Mouse (Mus musculus) midbrain, embryonic 11.5 days (tissue): Measurements from ENCODE around the gene Rap1gap2. TPM values are rescaled to one million over a fixed set of nuclear protein-coding genes. Genes with fewer than 3 reads are reported as not detected.

Experiments used
- ATAC-seq: fragments of 200-750 bp; cut with Nextera tagmentation; 2 replicates; pipeline ENCODE4 v1.8.0; 2017; ENCODE audit warnings: moderate TSS enrichment, moderate library complexity; ENCODE audit not compliant: low FRiP score
- DNase-seq: peaks from one replicate; pipeline ENCODE4 v3.0.0; 2015; ENCODE audit warnings: low spot score; ENCODE audit errors: missing footprints
- H3K27ac ChIP-seq: fragments of 300-500 bp; sonication (generic); 2 replicates; pipeline ENCODE4 v1.5.1; 2014; ENCODE audit warnings: low read depth, low read length
- H3K27me3 ChIP-seq: fragments of 300-500 bp; sonication (generic); 2 replicates; pipeline ENCODE4 v1.6.1; 2014; ENCODE audit warnings: mild to moderate bottlenecking, low read length, moderate library complexity, mixed read lengths; ENCODE audit not compliant: control insufficient read depth, insufficient read depth
- H3K36me3 ChIP-seq: fragments of 300-500 bp; sonication (generic); 2 replicates; pipeline ENCODE4 v1.6.1; 2014; ENCODE audit warnings: mild to moderate bottlenecking, low read length, moderate library complexity, mixed read lengths; ENCODE audit not compliant: control insufficient read depth, insufficient read depth
- H3K4me1 ChIP-seq: fragments of 300-500 bp; sonication (generic); 2 replicates; pipeline ENCODE4 v1.6.1; 2014; ENCODE audit warnings: low read length; ENCODE audit not compliant: control insufficient read depth, insufficient read depth
- H3K4me2 ChIP-seq: fragments of 300-500 bp; sonication (generic); 2 replicates; pipeline ENCODE4 v1.6.1; 2014; ENCODE audit warnings: mild to moderate bottlenecking, moderate library complexity
- H3K4me3 ChIP-seq: fragments of 300-500 bp; sonication (generic); 2 replicates; pipeline ENCODE4 v1.5.1; 2014; ENCODE audit warnings: low read depth, low read length
- H3K9ac ChIP-seq: fragments of 300-500 bp; sonication (generic); 2 replicates; pipeline ENCODE4 v1.6.1; 2014; ENCODE audit warnings: low read length
- H3K9me3 ChIP-seq: fragments of 300-500 bp; sonication (generic); 2 replicates; pipeline ENCODE4 v1.6.1; 2016; ENCODE audit warnings: low read length; ENCODE audit not compliant: control insufficient read depth
- WGBS: fragments of 180-500 bp; shearing (Covaris S2); extraction: QIAGEN DNeasy Blood & Tissue Kit; methylation state at CpG from one replicate; pipeline ENCODE4 v1.1.7; 2014; 5-methylcytosine and 5-hydroxymethylcytosine counted together
- polyA plus RNA-seq: library from polyadenylated mRNA; unstranded; fragments of >200 nt; fragmentation: Nextera tagmentation; extraction: Ambion mirVana; gene quantifications from 2 replicates; pipeline ENCODE4 v1.2.1, GENCODE M21; 2014

Gene Rap1gap2
- polyA plus RNA-seq, 1 experiment from 2014 or later: 2.5 TPM

GRCm38 (mm10) chr11:74402126-74402525, 208.6 kb downstream of the Rap1gap2 start:
- ATAC-seq (peak; percentile 30; the same call in 1 of the 2 replicates), DNase-seq (no peak)
- H3K9me3 ChIP-seq: no peaks in the 10 kb centered on the region
- H3K9ac ChIP-seq: no peak overlapping the region
- H3K27me3 ChIP-seq: no peaks in the 10 kb centered on the region
- no peak overlapping the region for H3K4me2 ChIP-seq
- no peaks in the 10 kb centered on the region for H3K4me1 ChIP-seq
- no peak overlapping the region for H3K27ac ChIP-seq
- H3K36me3 ChIP-seq: no peaks in the 10 kb centered on the region
- no peak overlapping the region for H3K4me3 ChIP-seq
- 53% methylated on average over 2 of the region's 2 CpGs for WGBS

DNA sequence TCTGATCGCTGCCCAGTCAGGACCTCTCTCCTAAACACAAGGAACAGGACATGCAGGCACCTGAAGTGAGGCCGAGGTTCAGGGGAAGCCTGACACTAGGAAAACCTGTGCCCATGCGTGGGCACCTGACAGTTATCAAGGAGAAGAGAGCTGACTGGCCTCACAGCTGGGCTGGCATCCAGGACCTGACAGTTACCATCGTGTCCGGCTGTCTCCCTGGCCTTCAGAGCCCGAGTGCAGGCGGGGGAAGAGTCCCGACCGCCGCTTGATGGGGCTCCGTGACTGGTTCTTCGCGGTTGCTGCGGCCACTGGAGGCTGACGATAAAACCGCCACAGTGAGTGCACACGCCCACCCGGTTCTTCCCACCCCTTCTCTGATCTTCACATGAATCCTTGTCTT, 215.1 kb downstream of the Rap1gap2 start:
- no peak overlapping the region for H3K27ac ChIP-seq
- H3K36me3 ChIP-seq: no peaks in the 10 kb centered on the region
- 80% methylated on average over 18 of the region's 18 CpGs for WGBS
- DNase-seq (no peak), ATAC-seq (no peak)
- H3K9ac ChIP-seq: no peak overlapping the region
- no peaks in the 10 kb centered on the region for H3K27me3 ChIP-seq
- H3K9me3 ChIP-seq: no peaks in the 10 kb centered on the region
- H3K4me1 ChIP-seq: no peaks in the 10 kb centered on the region
- H3K4me2 ChIP-seq: no peak overlapping the region
- no peak overlapping the region for H3K4me3 ChIP-seq

- H3K27ac ChIP-seq: no peak overlapping the region
- H3K9ac ChIP-seq: no peak overlapping the region
- H3K4me1 ChIP-seq: no peaks in the 10 kb centered on the region
- no peak overlapping the region for H3K4me2 ChIP-seq
- H3K27me3 ChIP-seq: no peaks in the 10 kb centered on the region
- WGBS: 69% methylated on average over 5 of the region's 5 CpGs
- no peak overlapping the region for H3K4me3 ChIP-seq
- no peaks in the 10 kb centered on the region for H3K36me3 ChIP-seq
- no peak for DNase-seq
- peak; percentile 74 for ATAC-seq
- no peaks in the 10 kb centered on the region for H3K9me3 ChIP-seq
Measured at GRCm38 (mm10) chr11:74393489-74393888, 217.2 kb downstream of the Rap1gap2 start.

DNA sequence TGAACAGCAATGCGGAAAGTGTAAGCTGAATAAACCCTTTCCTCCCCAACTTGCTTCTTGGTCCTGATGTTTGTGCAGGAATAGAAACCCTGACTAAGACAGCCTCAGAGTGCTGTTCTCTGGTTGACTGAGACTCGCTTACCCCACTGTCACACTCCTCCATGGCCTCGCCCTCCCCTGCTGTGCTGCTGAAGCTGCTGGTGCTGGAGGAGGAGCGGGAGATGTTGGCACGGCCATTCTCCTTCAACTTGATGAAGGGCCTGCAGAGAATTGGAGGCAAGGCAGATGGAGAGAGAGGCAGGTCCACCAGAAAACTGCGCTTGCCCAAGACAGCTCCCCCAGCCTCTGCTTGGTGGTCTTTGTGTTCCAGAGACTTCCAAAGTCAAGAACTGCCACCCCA, 217.8 kb downstream of the Rap1gap2 start:
- no peaks in the 10 kb centered on the region for H3K9me3 ChIP-seq
- H3K27ac ChIP-seq: no peak overlapping the region
- no peak overlapping the region for H3K9ac ChIP-seq
- ATAC-seq: no peak
- DNase-seq: no peak
- 76% methylated on average over 6 of the region's 6 CpGs for WGBS
- no peak overlapping the region for H3K4me2 ChIP-seq
- no peaks in the 10 kb centered on the region for H3K36me3 ChIP-seq
- no peaks in the 10 kb centered on the region for H3K4me1 ChIP-seq
- H3K27me3 ChIP-seq: no peaks in the 10 kb centered on the region
- no peak overlapping the region for H3K4me3 ChIP-seq

GRCm38 (mm10) chr11:74391899-74392298, 218.8 kb downstream of the Rap1gap2 start:
- no peak overlapping the region for H3K9ac ChIP-seq
- no peaks in the 10 kb centered on the region for H3K36me3 ChIP-seq
- H3K4me3 ChIP-seq: no peak overlapping the region
- 85% methylated on average over 11 of the region's 11 CpGs for WGBS
- no peaks in the 10 kb centered on the region for H3K27me3 ChIP-seq
- DNase-seq (no peak), ATAC-seq (no peak)
- H3K9me3 ChIP-seq: no peaks in the 10 kb centered on the region
- no peak overlapping the region for H3K27ac ChIP-seq
- no peak overlapping the region for H3K4me2 ChIP-seq
- H3K4me1 ChIP-seq: no peaks in the 10 kb centered on the region

DNA sequence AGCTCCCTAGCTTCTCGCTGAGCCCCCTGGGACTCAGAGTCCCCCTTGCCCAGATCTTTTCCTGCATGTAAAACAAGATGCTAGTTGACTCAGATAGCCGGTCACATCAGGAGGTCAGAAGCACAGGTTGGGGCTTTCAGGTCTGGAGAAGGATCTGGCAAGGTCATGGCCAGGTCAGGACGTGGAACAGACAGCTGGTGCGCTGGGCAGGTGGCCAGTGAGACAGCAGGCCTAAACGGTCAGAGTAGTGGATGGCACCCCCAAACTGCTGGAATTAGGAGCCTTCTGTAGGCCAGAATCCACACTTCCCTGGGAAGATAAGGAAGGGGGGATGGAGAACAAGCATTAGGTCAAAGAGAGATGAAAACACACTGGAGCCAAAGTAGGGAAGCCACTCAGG, 223.5 kb downstream of the Rap1gap2 start:
- ATAC-seq (no peak), DNase-seq (no peak)
- Histone ChIP-seq H3K9me3 (no peaks in the 10 kb centered on the region), H3K27ac (no peak overlapping the region), H3K9ac (no peak overlapping the region), H3K4me3 (no peak overlapping the region), H3K4me1 (no peaks in the 10 kb centered on the region), H3K4me2 (no peak overlapping the region), H3K36me3 (no peaks in the 10 kb centered on the region), H3K27me3 (no peaks in the 10 kb centered on the region)
- 83% methylated on average over 5 of the region's 5 CpGs for WGBS

DNA sequence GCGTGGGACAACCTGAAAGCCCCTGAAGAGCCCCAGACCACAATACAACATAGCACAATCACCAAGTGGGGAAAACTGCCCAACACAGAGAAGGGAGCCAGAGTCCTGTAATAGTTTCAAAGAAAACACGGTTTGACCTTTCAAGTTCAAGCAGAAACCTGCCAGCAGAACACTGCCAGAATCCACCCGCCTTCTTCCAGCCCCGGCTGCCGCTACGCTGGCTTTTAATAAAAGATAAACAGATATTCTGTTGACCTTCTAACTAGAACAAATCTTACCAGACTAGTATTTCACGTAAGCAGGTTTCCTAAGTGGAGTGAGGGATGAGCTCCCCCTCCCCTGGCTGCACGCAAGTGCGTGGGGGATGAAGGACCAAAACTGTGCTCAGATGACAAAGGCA, 225.0 kb downstream of the Rap1gap2 start:
- 91% methylated on average over 9 of the region's 9 CpGs for WGBS
- no peak overlapping the region for H3K9ac ChIP-seq
- DNase-seq: no peak

GRCm38 (mm10) chr11:74379166-74379873, 231.4 kb downstream of the Rap1gap2 start:
- Histone ChIP-seq H3K4me3 (no peak overlapping the region), H3K4me2 (no peak overlapping the region), H3K4me1 (no peaks in the 10 kb centered on the region), H3K27me3 (no peaks in the 10 kb centered on the region), H3K9ac (no peak overlapping the region), H3K27ac (no peak overlapping the region), H3K9me3 (no peaks in the 10 kb centered on the region), H3K36me3 (no peaks in the 10 kb centered on the region)
- 71% methylated on average over 4 of the region's 4 CpGs for WGBS
- DNase-seq (no peak), ATAC-seq (no peak)

More for the DNA sequence above, 225.0 kb downstream of the Rap1gap2 start:
- Histone ChIP-seq H3K9me3 (no peaks in the 10 kb centered on the region), H3K4me3 (no peak overlapping the region), H3K4me1 (no peaks in the 10 kb centered on the region), H3K27me3 (no peaks in the 10 kb centered on the region), H3K4me2 (no peak overlapping the region), H3K27ac (no peak overlapping the region), H3K36me3 (no peaks in the 10 kb centered on the region)
- no peak for ATAC-seq

- Histone ChIP-seq H3K9me3 (no peaks in the 10 kb centered on the region), H3K4me1 (no peaks in the 10 kb centered on the region), H3K27ac (no peak overlapping the region), H3K27me3 (no peaks in the 10 kb centered on the region), H3K4me3 (no peak overlapping the region), H3K9ac (no peak overlapping the region), H3K36me3 (no peaks in the 10 kb centered on the region), H3K4me2 (no peak overlapping the region)
- ATAC-seq (peak; percentile 65; the same call in 1 of the 2 replicates), DNase-seq (no peak)
- WGBS: 77% methylated on average over 3 of the region's 3 CpGs
Measured at GRCm38 (mm10) chr11:74376847-74377246, 233.9 kb downstream of the Rap1gap2 start.
